Mouse (Mus musculus) CD4-positive, CD25-positive, alpha-beta regulatory T cell (primary cell): Measurements from ENCODE around the gene Klk1b16. TPM values are rescaled to one million over a fixed set of nuclear protein-coding genes. Genes with fewer than 3 reads are reported as not detected.

Source experiments
- polyA plus RNA-seq: library from polyadenylated mRNA; unstranded; fragments of 100-300 nt; shearing (Covaris generic); gene quantifications from one replicate; pipeline ENCODE4 v1.2.1, GENCODE M21; 2017

The Klk1b16 gene
- polyA plus RNA-seq = not detected

GRCm38 (mm10) chr7:44136467-44136866 is at the start of gene Klk1b16:
TSS of gene Klk1b16 (plus strand) at chr7:44136767.

GRCm38 (mm10) chr7:44102028-44102427 is 34.5 kb upstream of the Klk1b16 start, which contains the start of gene Klk1b21:
TSS of gene Klk1b21 (plus strand) at chr7:44102328.

DNA sequence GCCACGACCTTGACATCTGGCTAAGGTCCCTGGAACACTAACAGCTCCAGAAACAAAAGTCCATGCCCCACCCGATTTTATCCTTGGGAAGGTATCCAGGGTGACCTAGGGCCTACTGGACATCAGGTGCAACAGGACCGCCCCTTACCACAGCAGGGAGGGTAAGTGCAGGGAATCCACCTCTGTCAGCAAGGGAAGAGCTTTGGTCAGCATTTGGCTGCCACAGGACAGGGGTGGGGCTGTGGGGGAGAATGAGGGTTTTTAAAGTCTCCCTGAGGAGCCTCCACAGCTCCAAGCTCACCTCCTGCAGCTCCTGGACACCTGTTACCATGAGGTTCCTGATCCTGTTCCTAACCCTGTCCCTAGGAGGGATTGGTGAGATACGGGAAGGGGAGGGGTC is 24.2 kb upstream of the Klk1b16 start, which contains the start of gene Klk1b22:
Gene Klk1b22, plus strand, starts transcription at position 301 of the 400 bp plus-strand sequence.

DNA sequence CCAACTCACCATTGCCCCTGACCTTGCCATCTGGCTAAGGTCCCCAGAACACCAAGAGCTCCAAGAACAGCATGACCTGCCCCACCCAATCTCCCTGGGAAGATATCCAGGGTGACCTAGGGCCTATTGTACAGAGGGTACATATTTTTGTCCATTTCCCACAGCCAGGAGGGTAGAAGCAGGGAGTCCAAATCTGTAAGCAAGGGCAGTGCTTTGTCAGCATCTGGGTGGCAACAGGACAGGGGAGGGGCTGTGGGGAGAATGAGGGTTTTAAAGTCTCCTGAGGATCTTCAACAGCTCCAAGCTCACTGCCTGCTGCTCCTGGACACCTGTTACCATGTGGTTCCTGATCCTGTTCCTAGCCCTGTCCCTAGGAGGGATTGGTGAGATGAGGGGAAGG is 51.4 kb downstream of the Klk1b16 start, which contains the start of gene Klk1b24:
Gene Klk1b24, plus strand, starts transcription at position 301 of the 400 bp plus-strand sequence.

Other genes with a start within 250 kb of the Klk1b16 start
- gene Klk15, start 203.0 kb upstream of the Klk1b16 start, polyA plus RNA-seq = not detected
- not detected for gene Klk1b8, start 186.1 kb upstream of the Klk1b16 start, polyA plus RNA-seq
- not detected for gene Klk1b1, start 170.0 kb upstream of the Klk1b16 start, polyA plus RNA-seq
- 0.55 TPM for gene Klk1b9, start 160.7 kb upstream of the Klk1b16 start, polyA plus RNA-seq
- gene Klk1b11, start 140.9 kb upstream of the Klk1b16 start, polyA plus RNA-seq = not detected
- gene Klk1b26, start 124.6 kb upstream of the Klk1b16 start, polyA plus RNA-seq = not detected
- 1.2 TPM for gene Klk1b27, start 84.5 kb upstream of the Klk1b16 start, polyA plus RNA-seq
- gene Klk1b21, start 34.4 kb upstream of the Klk1b16 start, polyA plus RNA-seq = not detected
- not detected for gene Klk1b22, start 24.1 kb upstream of the Klk1b16 start, polyA plus RNA-seq
- gene Klk1b24, start 51.5 kb downstream of the Klk1b16 start, polyA plus RNA-seq = not detected
- gene Klk1b3, start 61.4 kb downstream of the Klk1b16 start, polyA plus RNA-seq = not detected
- not detected for gene Klk1b4, start 70.7 kb downstream of the Klk1b16 start, polyA plus RNA-seq
- not detected for gene Klk1b5, start 79.2 kb downstream of the Klk1b16 start, polyA plus RNA-seq
- not detected for gene Klk1, start 88.6 kb downstream of the Klk1b16 start, polyA plus RNA-seq
- not detected for gene Gm36864, start 99.4 kb downstream of the Klk1b16 start, polyA plus RNA-seq
- 2.1 TPM for gene 1700028J19Rik, start 109.9 kb downstream of the Klk1b16 start, polyA plus RNA-seq
- gene 2410002F23Rik, start 110.0 kb downstream of the Klk1b16 start, polyA plus RNA-seq = 189 TPM
- 0.28 TPM for gene Acp4, start 120.6 kb downstream of the Klk1b16 start, polyA plus RNA-seq
- not detected for gene Gm15517, start 124.7 kb downstream of the Klk1b16 start, polyA plus RNA-seq
- 0.31 TPM for gene Clec11a, start 170.1 kb downstream of the Klk1b16 start, polyA plus RNA-seq
- gene Shank1, start 173.5 kb downstream of the Klk1b16 start, polyA plus RNA-seq = 0.16 TPM
- gene Syt3, start 247.3 kb downstream of the Klk1b16 start, polyA plus RNA-seq = 0.28 TPM
- gene 1700008O03Rik, start 249.1 kb downstream of the Klk1b16 start, polyA plus RNA-seq = 0.71 TPM